Mouse (Mus musculus) MEL (cell line): ENCODE data around the gene Grk2.

Experiments used
- BHLHE40 ChIP-seq: IDR thresholded peaks from 2 replicates; pipeline ENCODE4 v1.6.1; 2012; ENCODE audit warnings: low read depth, mild to moderate bottlenecking, inconsistent platforms, low read length, improper control_type of control experiment, borderline replicate concordance
- CTCF ChIP-seq, 3 experiments: IDR thresholded peaks in 2 of 3; conservative IDR thresholded peaks in 1 of 3; 2 replicates each; pipeline ENCODE4 v1.5.1; 2011 to 2012; ENCODE audit warnings: low read length in 3 of 3, low read depth in 2 of 3, mild to moderate bottlenecking in 2 of 3, improper control_type of control experiment in 1 of 3, inconsistent platforms in 1 of 3, mixed read lengths in 1 of 3, moderate library complexity in 1 of 3; ENCODE audit not compliant: control insufficient read depth in 1 of 3, insufficient read depth in 1 of 3, poor library complexity in 1 of 3, severe bottlenecking in 1 of 3
- ELF1 ChIP-seq: IDR thresholded peaks from 2 replicates; pipeline ENCODE4 v1.6.1; 2014; ENCODE audit warnings: low read depth, mild to moderate bottlenecking, inconsistent platforms, low read length, improper control_type of control experiment, moderate library complexity
- EP300 ChIP-seq, 2 experiments: IDR thresholded peaks; 2 replicates each; pipeline ENCODE4 v1.6.1; 2011; ENCODE audit warnings: improper control_type of control experiment in 2 of 2, low read length in 2 of 2, low read depth in 1 of 2, mild to moderate bottlenecking in 1 of 2
- GATA1 ChIP-seq: IDR thresholded peaks from 2 replicates; pipeline ENCODE4 v1.6.1; 2011; ENCODE audit warnings: low read depth, low read length, improper control_type of control experiment
- MAX ChIP-seq: IDR thresholded peaks from 2 replicates; pipeline ENCODE4 v1.6.1; 2011; ENCODE audit warnings: low read length, improper control_type of control experiment
- MYB ChIP-seq: IDR thresholded peaks from 2 replicates; pipeline ENCODE4 v1.6.1; 2011; ENCODE audit warnings: mild to moderate bottlenecking, low read depth, low read length, improper control_type of control experiment
- NRF1 ChIP-seq: IDR thresholded peaks from 2 replicates; pipeline ENCODE4 v1.6.1; 2014; ENCODE audit warnings: low read depth, mild to moderate bottlenecking, inconsistent platforms, low read length, improper control_type of control experiment, moderate library complexity; ENCODE audit not compliant: poor library complexity, insufficient read depth, severe bottlenecking
- POLR2A ChIP-seq, 2 experiments: IDR thresholded peaks; 2 replicates each; pipeline ENCODE4 v1.6.1; 2011 to 2012; ENCODE audit warnings: low read length in 2 of 2, mild to moderate bottlenecking in 2 of 2, control low read depth in 1 of 2, improper control_type of control experiment in 1 of 2, low read depth in 1 of 2, moderate library complexity in 1 of 2; ENCODE audit not compliant: control insufficient read depth in 1 of 2, insufficient read depth in 1 of 2, poor library complexity in 1 of 2
- RCOR1 ChIP-seq: IDR thresholded peaks from 2 replicates; pipeline ENCODE4 v1.6.1; 2012; ENCODE audit warnings: low read depth, mild to moderate bottlenecking, inconsistent platforms, low read length, improper control_type of control experiment
- TAL1 ChIP-seq: IDR thresholded peaks from 2 replicates; pipeline ENCODE4 v1.6.1; 2012; ENCODE audit warnings: mild to moderate bottlenecking, inconsistent platforms, low read length, moderate library complexity, mixed read lengths
- TCF12 ChIP-seq: IDR thresholded peaks from 2 replicates; pipeline ENCODE4 v1.6.1; 2014; ENCODE audit warnings: low read depth, mild to moderate bottlenecking, inconsistent platforms, low read length, improper control_type of control experiment, moderate library complexity
- ZC3H11A ChIP-seq: IDR thresholded peaks from 2 replicates; pipeline ENCODE4 v1.6.1; 2012; ENCODE audit warnings: low read depth, mild to moderate bottlenecking, inconsistent platforms, low read length, improper control_type of control experiment
- ZNF384 ChIP-seq: IDR thresholded peaks from 2 replicates; pipeline ENCODE4 v1.6.1; 2012; ENCODE audit warnings: low read depth, mild to moderate bottlenecking, inconsistent platforms, low read length, improper control_type of control experiment

- TF ChIP-seq CTCF (IDR thresholded peaks at IDR 0.05 in 2 of 3, conservative IDR thresholded peaks at IDR 0.05 in 1 of 3; ENCODE audit: control insufficient read depth in 1 of 3, insufficient read depth in 1 of 3, low read depth in 2 of 3, low read length in 3 of 3, poor library complexity in 1 of 3, severe bottlenecking in 1 of 3), result no peak
- no peak for TF ChIP-seq EP300 (IDR thresholded peaks at IDR 0.05; ENCODE audit: low read depth in 1 of 2, low read length in 2 of 2)
- no peak for TF ChIP-seq POLR2A (IDR thresholded peaks at IDR 0.05; ENCODE audit: control insufficient read depth in 1 of 2, insufficient read depth in 1 of 2, low read depth in 1 of 2, low read length in 2 of 2, poor library complexity in 1 of 2)
- TF ChIP-seq MYB, result no peak
- TF ChIP-seq GATA1, result no peak
- no peak for TF ChIP-seq ELF1
- TF ChIP-seq BHLHE40, result no peak
- no peak for TF ChIP-seq TCF12
- no peak for TF ChIP-seq ZC3H11A
- TF ChIP-seq MAX, result no peak
- no peak for TF ChIP-seq TAL1
- no peak for TF ChIP-seq ZNF384
- TF ChIP-seq RCOR1, result no peak
- TF ChIP-seq NRF1, result no peak
These were observed 35.0 kb downstream of the Grk2 start for GRCm38 (mm10) chr19:4270972-4271371.
